Mouse (Mus musculus) cerebellum, adult 18-20 months (tissue): ENCODE results near the gene Rnf135.
"Not testable (repeated sequence)": the region's sequence is repeated elsewhere in the genome, so short reads cannot be mapped to it uniquely, and the experiment has no call there.

Experiments
- DNase-seq, 2 experiments: peaks; one replicate each; pipeline ENCODE4 v3.0.0; 2021

Rnf135 gene

GRCm38 (mm10) chr11:80163362-80164116 is 20.1 kb upstream of the Rnf135 start:
- DNase-seq = no peak

- no peak for DNase-seq
These were observed 19.4 kb upstream of the Rnf135 start for GRCm38 (mm10) chr11:80164224-80164623.

GRCm38 (mm10) chr11:80168121-80168520 is 15.5 kb upstream of the Rnf135 start:
- DNase-seq = no peak

- no peak for DNase-seq
These were observed 14.9 kb upstream of the Rnf135 start for GRCm38 (mm10) chr11:80168611-80169249.

GRCm38 (mm10) chr11:80169629-80170028 is 14.0 kb upstream of the Rnf135 start:
- DNase-seq = no peak

GRCm38 (mm10) chr11:80170351-80170750 is 13.3 kb upstream of the Rnf135 start:
- no peak for DNase-seq

GRCm38 (mm10) chr11:80171884-80172283 is 11.8 kb upstream of the Rnf135 start:
- DNase-seq = no peak

GRCm38 (mm10) chr11:80173963-80174670 is 9.5 kb upstream of the Rnf135 start:
- no peak for DNase-seq

- DNase-seq = no peak
These were observed 6.4 kb upstream of the Rnf135 start for GRCm38 (mm10) chr11:80176911-80177895.

- DNase-seq = no peak
These were observed 5.3 kb upstream of the Rnf135 start for GRCm38 (mm10) chr11:80178316-80178715.

- DNase-seq = no peak
These were observed 2.5 kb upstream of the Rnf135 start for GRCm38 (mm10) chr11:80181021-80181749.

GRCm38 (mm10) chr11:80183054-80183704 is 472 bp upstream of the Rnf135 start:
- DNase-seq = not testable (repeated sequence)

GRCm38 (mm10) chr11:80184531-80185071 is 950 bp downstream of the Rnf135 start:
- DNase-seq = no peak

GRCm38 (mm10) chr11:80185441-80185976 is 1.9 kb downstream of the Rnf135 start:
- not testable (repeated sequence) for DNase-seq

- DNase-seq = no peak
These were observed 6.6 kb downstream of the Rnf135 start for GRCm38 (mm10) chr11:80190280-80190679.

- no peak for DNase-seq
These were observed 10.2 kb downstream of the Rnf135 start for GRCm38 (mm10) chr11:80193827-80194226.

- no peak for DNase-seq
These were observed 12.7 kb downstream of the Rnf135 start for GRCm38 (mm10) chr11:80196351-80196750.

- DNase-seq = no peak
These were observed 15.7 kb downstream of the Rnf135 start for GRCm38 (mm10) chr11:80199316-80199715.

- DNase-seq = no peak
These were observed 16.1 kb downstream of the Rnf135 start for GRCm38 (mm10) chr11:80199773-80200172.

GRCm38 (mm10) chr11:80200326-80200725 is 16.7 kb downstream of the Rnf135 start:
- peak; percentile 20 to 22 for DNase-seq

- no peak for DNase-seq
These were observed 18.6 kb downstream of the Rnf135 start for GRCm38 (mm10) chr11:80202296-80202695.
